Mouse (Mus musculus) C2C12 (cell line): ENCODE results near the gene Glrb. TPM values are rescaled to one million over a fixed set of nuclear protein-coding genes. Genes with fewer than 3 reads are reported as not detected.

Source experiments
- H3K27me3 ChIP-seq: one replicate; pipeline ENCODE4 v1.6.1; 2011; ENCODE audit not compliant: control insufficient read depth, insufficient read depth, insufficient read length
- H3K36me3 ChIP-seq: one replicate; pipeline ENCODE4 v1.6.1; 2011; ENCODE audit not compliant: control insufficient read depth, insufficient read depth
- H3K4me3 ChIP-seq: one replicate; pipeline ENCODE4 v1.5.1; 2011; ENCODE audit warnings: mild to moderate bottlenecking, control low read depth; ENCODE audit not compliant: poor library complexity, insufficient read depth, severe bottlenecking
- H3K79me2 ChIP-seq: one replicate; pipeline ENCODE4 v1.6.1; 2011; ENCODE audit not compliant: control insufficient read depth, insufficient read depth
- H3K79me3 ChIP-seq: one replicate; pipeline ENCODE4 v1.6.1; 2011; ENCODE audit warnings: low read depth, control low read depth
- H3ac ChIP-seq: one replicate; pipeline ENCODE3; 2011; ENCODE audit warnings: low read depth; ENCODE audit not compliant: control insufficient read depth, insufficient read length
- CEBPB ChIP-seq: IDR thresholded peaks from one replicate; pipeline ENCODE4 v1.6.1; 2011; ENCODE audit warnings: low read depth, mild to moderate bottlenecking, control low read depth, moderate library complexity
- CTCF ChIP-seq: IDR thresholded peaks from one replicate; pipeline ENCODE4 v1.5.1; 2011; ENCODE audit not compliant: control insufficient read depth, insufficient read depth, insufficient read length
- FOSL1 ChIP-seq: IDR thresholded peaks from one replicate; pipeline ENCODE4 v1.8.0; 2011; ENCODE audit warnings: mild to moderate bottlenecking, low read length; ENCODE audit not compliant: poor library complexity, insufficient read depth, severe bottlenecking
- MAX ChIP-seq: IDR thresholded peaks from one replicate; pipeline ENCODE4 v1.6.1; 2011; ENCODE audit warnings: mild to moderate bottlenecking, control low read depth
- MYOD1 ChIP-seq: IDR thresholded peaks from one replicate; pipeline ENCODE4 v1.6.1; 2011; ENCODE audit warnings: low read depth; ENCODE audit not compliant: control insufficient read depth, insufficient read length
- MYOG ChIP-seq: IDR thresholded peaks from one replicate; pipeline ENCODE4 v1.6.1; 2011; ENCODE audit not compliant: control insufficient read depth, insufficient read length; ENCODE audit errors: extremely low read depth
- USF1 ChIP-seq: IDR thresholded peaks from one replicate; pipeline ENCODE4 v1.6.1; 2011; ENCODE audit warnings: low read depth, mild to moderate bottlenecking, control low read depth, moderate library complexity
- polyA plus RNA-seq: library from polyadenylated mRNA; unstranded; fragments of >200 nt; fragmentation: generic; extraction: Trizol; gene quantifications from one replicate; pipeline ENCODE4 v1.2.1, GENCODE M21; 2012; ENCODE audit warnings: missing spikeins

Gene Glrb
- polyA plus RNA-seq, 1 experiment, result 1.3 TPM

GRCm38 (mm10) chr3:80800995-80801826, 112.2 kb downstream of the Glrb start:
- Histone ChIP-seq H3K4me3 (no peak overlapping the region), H3K36me3 (no peaks in the 10 kb centered on the region)
- TF ChIP-seq FOSL1, result no peak
- no peak for TF ChIP-seq MYOD1
- TF ChIP-seq MAX, result no peak
- TF ChIP-seq CEBPB, result no peak
- no peak for TF ChIP-seq CTCF
- TF ChIP-seq USF1, result no peak
- no peak for TF ChIP-seq MYOG

GRCm38 (mm10) chr3:80800299-80800994, 113.0 kb downstream of the Glrb start:
- H3K4me3 ChIP-seq, result no peak overlapping the region
- H3K79me3 ChIP-seq, result no peaks in the 10 kb centered on the region
- TF ChIP-seq MAX (no peak), CEBPB (no peak), MYOD1 (no peak), CTCF (no peak), MYOG (no peak), USF1 (no peak), FOSL1 (no peak)
- H3K27me3 ChIP-seq, result peaks cover 18% of the 10 kb centered on the region
- H3K36me3 ChIP-seq, result no peaks in the 10 kb centered on the region
- H3K79me2 ChIP-seq, result no peaks in the 10 kb centered on the region
- H3ac ChIP-seq, result no peak overlapping the region

More at GRCm38 (mm10) chr3:80800995-80801826, 112.2 kb downstream of the Glrb start:
- no peak overlapping the region for H3ac ChIP-seq
- no peaks in the 10 kb centered on the region for H3K79me3 ChIP-seq
- peaks cover 18% of the 10 kb centered on the region for H3K27me3 ChIP-seq
- H3K79me2 ChIP-seq, result no peaks in the 10 kb centered on the region

GRCm38 (mm10) chr3:80797935-80798334, 115.5 kb downstream of the Glrb start:
- Histone ChIP-seq H3K79me3 (no peaks in the 10 kb centered on the region), H3K79me2 (no peaks in the 10 kb centered on the region), H3K36me3 (no peaks in the 10 kb centered on the region), H3K27me3 (peaks cover 18% of the 10 kb centered on the region), H3ac (no peak overlapping the region), H3K4me3 (no peak overlapping the region)
- TF ChIP-seq MYOD1 (no peak), CEBPB (no peak), MYOG (no peak), CTCF (no peak), MAX (no peak), USF1 (no peak), FOSL1 (no peak)

DNA sequence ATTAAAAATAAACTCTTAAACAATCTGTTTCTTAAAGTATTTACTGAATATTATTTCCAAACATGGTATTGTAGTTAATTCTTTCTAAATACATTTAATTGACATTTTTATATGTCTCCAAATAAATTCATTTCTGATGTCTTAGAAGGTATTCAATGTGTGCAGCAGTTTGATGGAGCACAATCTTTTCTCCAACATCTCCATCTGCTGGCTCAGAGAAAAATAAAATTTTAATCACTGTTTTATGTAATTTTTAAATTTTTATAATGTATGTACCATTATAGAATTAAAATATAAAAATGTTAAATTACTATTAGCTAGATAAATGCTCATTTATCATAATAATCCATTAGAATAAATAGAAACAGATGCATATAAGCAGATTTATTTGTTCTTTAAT, 116.7 kb downstream of the Glrb start:
- no peak overlapping the region for H3ac ChIP-seq
- H3K27me3 ChIP-seq, result peaks cover 17% of the 10 kb centered on the region
- no peaks in the 10 kb centered on the region for H3K79me2 ChIP-seq
- H3K36me3 ChIP-seq, result no peaks in the 10 kb centered on the region
- TF ChIP-seq USF1 (no peak), FOSL1 (no peak), CTCF (no peak), CEBPB (no peak), MYOD1 (no peak), MAX (no peak), MYOG (no peak)
- H3K4me3 ChIP-seq, result no peak overlapping the region
- H3K79me3 ChIP-seq, result no peaks in the 10 kb centered on the region

DNA sequence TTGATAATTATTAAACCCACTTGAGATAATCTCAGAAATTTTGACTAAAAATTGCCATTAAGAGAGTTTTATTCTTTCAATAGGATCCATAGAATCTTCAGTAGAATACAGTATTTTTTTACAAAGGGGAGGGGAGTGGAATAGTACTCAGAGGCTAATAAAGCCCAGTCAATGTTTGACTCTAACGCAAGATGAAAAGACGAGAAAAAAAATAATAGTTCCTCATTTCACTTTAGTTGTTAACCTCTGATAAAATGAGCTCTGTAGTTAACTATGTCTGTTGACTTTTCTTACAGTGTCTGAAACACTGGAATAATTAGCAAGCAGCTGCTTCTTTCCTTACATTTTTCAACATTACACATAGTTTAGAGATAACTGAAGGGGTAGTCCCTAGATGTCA, 118.2 kb downstream of the Glrb start:
- TF ChIP-seq MAX, result no peak
- no peak for TF ChIP-seq CTCF
- TF ChIP-seq MYOD1, result no peak
- TF ChIP-seq FOSL1, result no peak
- TF ChIP-seq MYOG, result no peak
- Histone ChIP-seq H3K36me3 (no peaks in the 10 kb centered on the region), H3ac (no peak overlapping the region), H3K4me3 (no peak overlapping the region), H3K27me3 (peaks cover 2% of the 10 kb centered on the region), H3K79me2 (no peaks in the 10 kb centered on the region), H3K79me3 (no peaks in the 10 kb centered on the region)

Other genes starting within 250 kb of the Glrb start
- not detected for gene Gria2, start 110.8 kb downstream of the Glrb start, polyA plus RNA-seq
- 13.3 TPM for gene Pdgfc, start 122.8 kb upstream of the Glrb start, polyA plus RNA-seq